Mouse (Mus musculus): Measurements from ENCODE around the gene Clpsl2.
A peak's percentile ranks its signal among the peaks of the same experiment; 100 is the strongest.
"Not testable (repeated sequence)": the region's sequence is repeated elsewhere in the genome, so short reads cannot be mapped to it uniquely, and the experiment has no call there.

The Clpsl2 gene

GRCm38 (mm10) chr17:28521071-28521726 lies 28.0 kb upstream of the Clpsl2 start:
- no peak for DNase-seq (ENCODE audit: low spot score)

DNA sequence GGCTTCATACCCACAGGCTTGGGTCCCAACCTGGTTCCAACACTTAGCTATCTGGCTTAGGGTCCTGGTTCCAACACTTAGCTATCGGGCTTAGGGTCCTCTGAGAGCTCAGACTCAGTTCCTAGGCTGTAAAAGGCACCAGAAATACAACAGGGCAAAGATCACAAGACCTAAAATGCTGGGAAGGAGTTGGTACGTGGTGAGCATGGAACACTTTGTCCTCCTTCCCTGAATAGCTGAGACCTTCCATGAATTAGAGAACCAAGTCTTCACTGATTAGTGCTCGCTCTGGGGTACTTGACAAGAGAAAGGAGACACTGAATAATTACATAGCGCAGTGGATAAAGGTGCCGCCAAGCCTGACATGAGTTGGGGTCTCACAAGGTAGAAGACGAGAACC lies 27.3 kb upstream of the Clpsl2 start:
- no peak for DNase-seq (ENCODE audit: low spot score)

GRCm38 (mm10) chr17:28522623-28523354 lies 26.4 kb upstream of the Clpsl2 start:
- DNase-seq (ENCODE audit: low spot score) = peak; percentile 91

DNA sequence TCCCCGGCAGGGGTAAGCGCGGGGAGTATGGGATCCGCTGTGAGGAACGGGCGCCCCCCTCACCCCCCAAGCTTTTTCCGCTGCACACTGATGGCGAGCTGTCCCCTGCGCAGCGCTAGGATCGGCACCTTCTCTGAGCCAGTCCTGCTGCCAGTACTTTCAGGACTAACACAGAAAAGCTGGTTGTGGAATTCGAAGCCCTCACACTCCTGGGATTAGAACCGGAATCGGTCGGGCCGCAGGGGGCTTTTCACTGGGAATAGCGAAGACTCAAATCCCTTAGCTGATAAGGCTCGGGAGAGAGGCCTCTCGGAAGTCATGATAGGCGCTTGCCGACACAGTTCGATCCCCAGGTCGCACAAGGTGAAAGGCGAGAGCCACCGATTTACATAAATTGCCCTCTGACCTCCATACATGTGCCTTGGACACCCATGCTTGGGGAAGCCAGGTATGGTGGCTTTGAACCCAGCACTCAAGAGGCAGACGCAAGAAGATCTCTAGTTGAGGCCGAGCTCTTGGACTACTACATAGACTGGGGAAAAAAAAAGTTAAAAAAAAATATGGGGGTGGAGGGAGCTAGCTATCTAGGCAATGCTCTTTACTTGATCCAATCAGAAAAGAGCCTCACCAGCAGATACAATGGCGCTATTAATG lies 25.7 kb upstream of the Clpsl2 start:
- DNase-seq (ENCODE audit: low spot score) = no peak

- DNase-seq (ENCODE audit: low spot score) = no peak
Measured at GRCm38 (mm10) chr17:28524009-28524695, 25.1 kb upstream of the Clpsl2 start.

GRCm38 (mm10) chr17:28524831-28525430 lies 24.3 kb upstream of the Clpsl2 start:
- DNase-seq (ENCODE audit: low spot score) = no peak

DNA sequence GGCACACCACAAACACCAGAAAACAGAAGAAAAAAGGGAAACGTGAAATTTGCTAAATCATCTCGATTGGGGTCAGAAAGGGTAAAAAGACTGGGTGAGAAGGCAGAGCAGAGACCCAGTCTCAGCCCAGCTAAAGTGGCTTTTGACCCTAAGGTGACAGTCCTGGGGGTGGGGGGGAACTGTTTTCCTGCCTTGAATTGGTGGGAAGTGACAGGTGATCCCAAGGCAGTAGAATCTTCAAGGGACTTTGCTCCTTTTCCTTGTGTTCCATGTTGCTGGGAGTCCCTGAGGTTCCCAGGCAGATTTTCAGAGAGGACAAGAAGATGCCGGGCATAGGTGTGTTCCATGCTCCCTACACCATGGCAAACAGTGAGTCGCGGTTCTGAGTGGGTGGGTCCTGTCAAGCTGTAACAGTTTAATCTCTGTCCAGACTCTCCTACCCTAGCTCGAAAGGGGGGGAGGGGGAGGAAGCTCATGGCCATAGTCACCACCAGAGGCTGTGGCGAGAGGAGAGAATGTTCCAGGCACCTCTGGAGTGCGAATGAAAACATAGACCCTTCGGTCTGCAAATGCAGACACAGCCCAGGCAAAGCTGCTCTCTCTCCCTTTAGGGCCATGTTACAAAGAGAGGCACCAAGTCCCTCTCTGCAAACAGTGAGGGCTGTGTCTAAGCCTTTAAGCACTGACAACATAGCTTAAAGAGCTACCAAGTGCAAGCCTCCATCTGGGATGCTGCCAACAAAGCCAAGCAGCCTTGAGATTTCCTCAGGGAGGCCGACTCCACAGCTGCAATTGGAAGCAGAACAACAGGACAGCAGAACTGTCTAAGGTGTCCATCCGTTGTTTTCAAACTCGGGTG lies 21.8 kb upstream of the Clpsl2 start:
- DNase-seq (ENCODE audit: low spot score) = no peak

- DNase-seq (ENCODE audit: low spot score) = no peak
Measured at GRCm38 (mm10) chr17:28528043-28528351, 21.2 kb upstream of the Clpsl2 start.

GRCm38 (mm10) chr17:28529116-28529515 lies 20.1 kb upstream of the Clpsl2 start:
- DNase-seq (ENCODE audit: low spot score) = no peak

GRCm38 (mm10) chr17:28530506-28530905 lies 18.7 kb upstream of the Clpsl2 start, which contains the start of gene Armc12:
Armc12 (plus strand) TSS chr17:28530806.
- no peak for DNase-seq (ENCODE audit: low spot score)

GRCm38 (mm10) chr17:28531946-28532345 lies 17.3 kb upstream of the Clpsl2 start:
- DNase-seq (ENCODE audit: low spot score) = no peak

GRCm38 (mm10) chr17:28532557-28532956 lies 16.7 kb upstream of the Clpsl2 start:
- DNase-seq (ENCODE audit: low spot score) = no peak

- no peak for DNase-seq (ENCODE audit: low spot score)
Measured at GRCm38 (mm10) chr17:28533327-28533726, 15.9 kb upstream of the Clpsl2 start.

DNA sequence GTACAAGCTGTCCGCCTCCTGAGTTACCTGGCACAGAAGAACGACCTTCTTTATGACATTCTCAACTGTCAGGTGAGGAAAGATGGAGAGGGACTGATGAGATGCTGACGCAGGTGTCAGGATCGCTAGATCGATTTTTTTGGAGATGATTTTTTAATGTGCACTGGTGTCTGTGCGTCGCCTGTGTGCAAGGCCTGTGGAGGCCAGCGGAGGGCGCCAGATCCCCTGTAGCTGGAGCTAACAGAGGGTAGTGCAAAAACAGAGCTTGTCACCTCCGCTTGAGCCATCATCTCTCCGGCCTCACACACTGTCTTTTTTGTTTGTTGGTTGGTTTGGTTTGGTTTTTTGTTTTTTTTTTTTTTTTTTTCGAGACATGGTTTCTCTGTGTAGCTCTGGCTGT lies 11.3 kb upstream of the Clpsl2 start:
- DNase-seq (ENCODE audit: low spot score) = no peak

DNA sequence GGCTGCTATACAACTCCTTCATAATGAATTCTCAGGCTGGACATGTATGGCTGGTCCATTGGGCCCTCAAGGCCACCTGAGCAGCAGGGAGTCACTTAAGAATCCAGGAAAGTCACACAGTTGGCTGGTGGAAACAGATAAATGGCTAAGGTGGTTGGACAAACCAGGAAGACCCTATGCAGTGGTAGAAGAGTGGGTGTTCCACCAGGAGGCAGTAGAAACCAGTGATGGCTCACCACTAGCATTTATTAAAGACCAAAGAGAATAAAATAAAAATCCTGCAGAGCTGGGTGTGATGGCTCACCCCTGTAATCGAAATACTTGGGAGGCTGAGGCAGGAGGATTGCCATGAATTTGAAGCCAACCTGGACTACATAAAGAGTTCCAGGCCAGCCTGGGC lies 2.3 kb upstream of the Clpsl2 start:
- no peak for DNase-seq (ENCODE audit: low spot score)

- no peak for DNase-seq (ENCODE audit: low spot score)
Measured at GRCm38 (mm10) chr17:28548550-28548949, 661 bp upstream of the Clpsl2 start.

- DNase-seq (ENCODE audit: low spot score) = peak; percentile 46
Measured at GRCm38 (mm10) chr17:28553040-28553793, 4.0 kb downstream of the Clpsl2 start.

DNA sequence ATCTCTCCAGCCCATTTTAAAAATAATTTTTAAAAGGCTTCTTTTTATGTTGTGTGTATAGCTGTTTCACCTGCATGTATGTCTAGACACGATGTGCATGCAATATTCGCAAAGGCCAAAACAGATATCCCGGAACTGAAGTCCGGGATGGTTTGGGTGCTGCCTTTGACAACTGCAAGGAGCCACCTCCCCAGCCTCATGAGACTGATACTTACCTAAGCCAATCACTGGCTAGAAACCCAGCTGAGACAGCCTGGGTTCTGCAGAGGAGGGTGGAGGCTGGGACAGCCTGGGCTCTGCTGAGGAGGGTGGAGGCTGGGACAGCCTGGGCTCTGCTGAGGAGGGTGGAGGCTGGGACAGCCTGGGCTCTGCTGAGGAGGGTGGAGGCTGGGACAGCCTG lies 4.8 kb downstream of the Clpsl2 start:
- not testable (repeated sequence) for DNase-seq (ENCODE audit: low spot score)

DNA sequence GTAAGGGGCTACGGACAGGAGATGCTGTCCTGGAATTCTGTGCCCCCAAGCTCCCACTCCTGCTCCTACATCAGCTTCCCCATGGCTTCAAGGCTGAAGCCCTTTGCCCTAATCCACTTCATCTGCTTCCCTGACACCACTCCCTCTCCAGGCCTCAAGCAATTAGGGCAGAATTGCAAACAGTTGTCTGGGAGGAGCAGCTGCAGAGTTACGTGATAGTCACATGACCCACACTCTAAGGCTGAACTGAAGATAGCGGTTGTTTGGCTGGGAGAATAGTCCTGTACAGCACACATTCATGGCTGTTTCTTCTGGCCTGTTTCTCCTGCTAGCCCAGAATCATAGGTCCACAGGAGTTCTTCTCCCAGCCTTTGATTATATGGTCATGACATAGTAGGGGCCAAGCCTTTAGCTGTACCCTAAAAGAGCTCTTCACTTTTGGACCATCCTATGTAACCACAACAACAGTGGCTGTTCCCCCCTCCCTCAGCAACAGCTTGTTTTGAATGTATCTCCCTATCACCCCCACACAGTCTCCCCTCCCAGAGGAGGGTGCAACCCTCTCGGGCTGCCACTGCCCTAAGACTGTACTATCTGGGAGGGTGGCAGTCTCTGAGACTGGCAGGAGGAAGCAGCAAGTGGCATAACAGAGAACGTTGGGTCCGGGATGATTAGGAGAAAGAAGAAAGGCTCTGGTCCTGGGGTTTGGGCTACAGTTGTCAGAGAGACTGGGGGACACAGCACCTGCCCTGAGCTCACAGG lies 7.6 kb downstream of the Clpsl2 start:
- DNase-seq (ENCODE audit: low spot score) = no peak

GRCm38 (mm10) chr17:28557772-28558171 lies 8.6 kb downstream of the Clpsl2 start:
- DNase-seq (ENCODE audit: low spot score) = no peak
